In the genomic region with DNA sequence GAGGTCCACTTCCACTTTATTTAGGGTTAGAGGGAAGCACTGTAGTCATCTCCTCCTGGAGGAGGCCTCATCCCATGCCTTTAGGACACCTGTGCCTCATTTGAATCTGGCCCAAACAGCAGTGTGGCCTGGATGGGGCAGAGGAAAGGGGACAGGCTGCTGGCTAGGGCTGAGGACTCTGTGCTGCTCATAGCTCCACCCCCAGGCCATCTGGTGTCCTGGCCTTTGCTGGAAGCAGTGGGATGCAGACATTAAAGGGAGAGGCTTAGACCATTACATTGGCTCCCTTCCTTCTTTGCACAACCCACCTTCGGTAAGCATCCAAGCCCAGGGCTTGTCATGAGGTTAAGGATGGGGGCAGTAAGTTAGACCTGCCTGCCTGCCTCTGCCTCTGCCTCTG, we compare ENCODE assay signal across 24 mouse cellular contexts. TPM values are rescaled to one million over a fixed set of nuclear protein-coding genes. Genes with fewer than 3 reads are reported as not detected.
DNase-seq lines count a peak whose midpoint lies in the region; ATAC-seq and TF ChIP-seq lines count a peak whose summit lies in the region.
"Had no signal": no experiment of that assay in that cellular context is flagged by ENCODE, and none has a peak within 500 bp of the region (broad histone marks: within the 10 kb centered on the region; RNA-seq: fewer than 3 reads in every experiment).

No protein-coding gene starts in this region.

- 0 out of 2 replicates have a peak overlapping the region, but pooled peaks have one; percentile 27 for H3K9ac ChIP-seq in hindbrain, embryonic 12.5 days
- no peak overlapping the region for H3K9ac ChIP-seq in hindbrain, embryonic 14.5 days
- no peak overlapping the region for H3K9ac ChIP-seq in midbrain, postnatal 0 days (replicated peaks; ENCODE audit: low read length, poor library complexity, severe bottlenecking)
- no peak overlapping the region for H3K9ac ChIP-seq in midbrain, embryonic 15.5 days
- no peak overlapping the region for H3K9ac ChIP-seq in stomach, postnatal 0 days (ENCODE audit: low read length)
- H3K9ac ChIP-seq: limb, embryonic 13.5 days; liver, embryonic 13.5 days; lung, embryonic 15.5 days; neural tube, embryonic 13.5 days had no signal

- no peaks in the 10 kb centered on the region for H3K9me3 ChIP-seq in hindbrain, embryonic 12.5 days (replicated peaks)
- H3K9me3 ChIP-seq in hindbrain, embryonic 14.5 days (ENCODE audit: control insufficient read depth, low read length) = no peaks in the 10 kb centered on the region
- no peaks in the 10 kb centered on the region for H3K9me3 ChIP-seq in midbrain, postnatal 0 days (ENCODE audit: low read length)
- H3K9me3 ChIP-seq in midbrain, embryonic 15.5 days = no peaks in the 10 kb centered on the region
- no peaks in the 10 kb centered on the region for H3K9me3 ChIP-seq in stomach, postnatal 0 days (ENCODE audit: control insufficient read depth, low read length)
- H3K9me3 ChIP-seq: limb, embryonic 13.5 days; liver, embryonic 13.5 days; lung, embryonic 15.5 days; neural tube, embryonic 13.5 days had no signal

- ATAC-seq in hindbrain, embryonic 12.5 days (ENCODE audit: low FRiP score) = no peak
- no peak for ATAC-seq in hindbrain, embryonic 14.5 days (ENCODE audit: low FRiP score)
- ATAC-seq in midbrain, postnatal 0 days (ENCODE audit: low FRiP score) = no peak
- no peak for ATAC-seq in midbrain, embryonic 15.5 days (replicated peaks)
- ATAC-seq in stomach, postnatal 0 days (ENCODE audit: low FRiP score, low TSS enrichment) = peak; percentile 36
- no peak for ATAC-seq in erythroid progenitor cell, adult 5-6 weeks (replicated peaks; ENCODE audit: low FRiP score, poor library complexity, severe bottlenecking)
- no peak for ATAC-seq in erythroblast, adult 5-6 weeks (replicated peaks; ENCODE audit: low FRiP score, poor library complexity, severe bottlenecking)
- ATAC-seq: forebrain, embryonic 14.5 days had no signal

- H3K27ac ChIP-seq in hindbrain, embryonic 12.5 days = no peak overlapping the region
- no peak overlapping the region for H3K27ac ChIP-seq in hindbrain, embryonic 14.5 days
- no peak overlapping the region for H3K27ac ChIP-seq in midbrain, postnatal 0 days (ENCODE audit: low read depth, low read length)
- H3K27ac ChIP-seq in midbrain, embryonic 15.5 days = no peak overlapping the region
- no peak overlapping the region for H3K27ac ChIP-seq in stomach, postnatal 0 days (replicated peaks)
- H3K27ac ChIP-seq: heart, adult 2 months; limb, embryonic 13.5 days; liver, embryonic 13.5 days; lung, embryonic 15.5 days; macrophage; neural tube, embryonic 13.5 days had no signal

- no peak for TF ChIP-seq EP300 in stomach, postnatal 0 days (optimal IDR thresholded peaks at IDR 0.05)

- DNase-seq in hindbrain, embryonic 14.5 days (ENCODE audit: low spot score) = no peak
- DNase-seq in midbrain, postnatal 0 days (ENCODE audit: low spot score) = peak; percentile 25
- DNase-seq in cerebellum, adult 9-10 months = peak; percentile 94
- DNase-seq in stomach, postnatal 0 days (ENCODE audit: low spot score) = no peak
- DNase-seq: gastrocnemius, postnatal 14 days; heart, adult 2 months; heart, postnatal 36 days; kidney, adult 8-10 months; kidney, postnatal 14 days; layer of hippocampus, adult 9-11 months; liver, embryonic 13.5 days; right cerebral cortex, postnatal 25 days; thymus, adult 18-20 months had no signal

- H3K36me3 ChIP-seq in hindbrain, embryonic 12.5 days = peaks cover 19% of the 10 kb centered on the region
- peaks cover 27% of the 10 kb centered on the region for H3K36me3 ChIP-seq in hindbrain, embryonic 14.5 days (replicated peaks; ENCODE audit: control insufficient read depth, insufficient read depth)
- peaks cover 11% of the 10 kb centered on the region; the same call in 1 of the 2 replicates for H3K36me3 ChIP-seq in midbrain, postnatal 0 days (ENCODE audit: insufficient read depth, low read length)
- peaks cover 7% of the 10 kb centered on the region; the same call in 1 of the 2 replicates for H3K36me3 ChIP-seq in midbrain, embryonic 15.5 days (replicated peaks)
- H3K36me3 ChIP-seq in stomach, postnatal 0 days (ENCODE audit: control insufficient read depth, insufficient read depth, low read length) = no peaks in the 10 kb centered on the region
- H3K36me3 ChIP-seq: limb, embryonic 13.5 days; liver, embryonic 13.5 days; lung, embryonic 15.5 days had no signal

- H3K27me3 ChIP-seq in hindbrain, embryonic 12.5 days = no peaks in the 10 kb centered on the region
- H3K27me3 ChIP-seq in hindbrain, embryonic 14.5 days (ENCODE audit: control insufficient read depth, insufficient read depth, low read length) = no peaks in the 10 kb centered on the region
- no peaks in the 10 kb centered on the region for H3K27me3 ChIP-seq in midbrain, postnatal 0 days (ENCODE audit: insufficient read depth, low read length)
- H3K27me3 ChIP-seq in midbrain, embryonic 15.5 days (replicated peaks) = no peaks in the 10 kb centered on the region
- no peaks in the 10 kb centered on the region for H3K27me3 ChIP-seq in stomach, postnatal 0 days (ENCODE audit: control insufficient read depth, insufficient read depth, low read length)
- H3K27me3 ChIP-seq: limb, embryonic 13.5 days; lung, embryonic 15.5 days; neural tube, embryonic 13.5 days had no signal

- H3K4me2 ChIP-seq in hindbrain, embryonic 12.5 days (replicated peaks) = no peak overlapping the region
- H3K4me2 ChIP-seq in hindbrain, embryonic 14.5 days (replicated peaks) = no peak overlapping the region
- no peak overlapping the region for H3K4me2 ChIP-seq in midbrain, postnatal 0 days (ENCODE audit: low read depth, low read length, poor library complexity, severe bottlenecking)
- no peak overlapping the region for H3K4me2 ChIP-seq in midbrain, embryonic 15.5 days
- H3K4me2 ChIP-seq in stomach, postnatal 0 days (replicated peaks; ENCODE audit: low read depth) = no peak overlapping the region
- H3K4me2 ChIP-seq: limb, embryonic 13.5 days; liver, embryonic 13.5 days; lung, embryonic 15.5 days; midbrain, embryonic 11.5 days; neural tube, embryonic 13.5 days had no signal

- no peak for TF ChIP-seq CTCF in midbrain, postnatal 0 days (IDR thresholded peaks at IDR 0.05)
- no peak for TF ChIP-seq CTCF in stomach, postnatal 0 days (IDR thresholded peaks at IDR 0.05; ENCODE audit: low read depth)

- WGBS in hindbrain, embryonic 12.5 days = 75% methylated on average over 1 of the region's 1 CpGs
- WGBS in hindbrain, embryonic 14.5 days = 33% methylated on average over 1 of the region's 1 CpGs
- 33% methylated on average over 1 of the region's 1 CpGs for WGBS in midbrain, postnatal 0 days
- WGBS in midbrain, embryonic 15.5 days = 79% methylated on average over 1 of the region's 1 CpGs
- 38% methylated on average over 1 of the region's 1 CpGs for WGBS in stomach, postnatal 0 days

- H3K4me3 ChIP-seq in hindbrain, embryonic 12.5 days = no peak overlapping the region
- H3K4me3 ChIP-seq in hindbrain, embryonic 14.5 days (replicated peaks; ENCODE audit: low read length) = no peak overlapping the region
- no peak overlapping the region for H3K4me3 ChIP-seq in midbrain, postnatal 0 days (ENCODE audit: low read depth, low read length)
- no peak overlapping the region for H3K4me3 ChIP-seq in midbrain, embryonic 15.5 days
- H3K4me3 ChIP-seq in stomach, postnatal 0 days (ENCODE audit: low read depth, low read length) = no peak overlapping the region
- H3K4me3 ChIP-seq: heart, adult 2 months; limb, embryonic 13.5 days; liver, embryonic 13.5 days; lung, embryonic 15.5 days; neural tube, embryonic 13.5 days had no signal

- no peaks in the 10 kb centered on the region for H3K4me1 ChIP-seq in hindbrain, embryonic 12.5 days
- H3K4me1 ChIP-seq in hindbrain, embryonic 14.5 days (replicated peaks; ENCODE audit: control insufficient read depth, insufficient read depth, low read length) = no peaks in the 10 kb centered on the region
- no peaks in the 10 kb centered on the region for H3K4me1 ChIP-seq in midbrain, postnatal 0 days (ENCODE audit: insufficient read depth, low read length)
- H3K4me1 ChIP-seq in midbrain, embryonic 15.5 days = no peaks in the 10 kb centered on the region
- H3K4me1 ChIP-seq in stomach, postnatal 0 days (replicated peaks; ENCODE audit: control insufficient read depth, insufficient read depth) = no peaks in the 10 kb centered on the region; the same call in 1 of the 2 replicates
- H3K4me1 ChIP-seq: liver, embryonic 13.5 days; neural tube, embryonic 13.5 days had no signal

RNA-seq across cellular contexts. Expression of a gene that starts 39.1 kb away (rescaled TPM):
- 54.3 and 58.6 TPM in 2 replicates for polyA plus RNA-seq in hindbrain, embryonic 12.5 days (2016; fragmentation: Nextera tagmentation; extraction: Ambion mirVana)
- polyA plus RNA-seq in hindbrain, embryonic 14.5 days (2014; fragmentation: Nextera tagmentation; extraction: Ambion mirVana) = 44.8 and 48.7 TPM in 2 replicates
- 32.3 and 45.1 TPM in 2 replicates for total RNA-seq in midbrain, postnatal 0 days (2014; rRNA removed)
- 38.3 and 42.7 TPM in 2 replicates for polyA plus RNA-seq in midbrain, postnatal 0 days (2015; fragmentation: Nextera tagmentation; extraction: Ambion mirVana)
- polyA plus RNA-seq in midbrain, embryonic 15.5 days (2015; fragmentation: Nextera tagmentation; extraction: Ambion mirVana) = 54.7 and 61.3 TPM in 2 replicates
- 35.4 and 38.4 TPM in 2 replicates for polyA plus RNA-seq in stomach, postnatal 0 days (2015; fragmentation: Nextera tagmentation; extraction: Ambion mirVana)
- 265 and 389 TPM in 2 replicates for total RNA-seq in erythroid progenitor cell, adult 5-6 weeks (2015; ENCODE audit: low replicate concordance)
- 454 and 497 TPM in 2 replicates for total RNA-seq in erythroid progenitor cell, adult 5-6 weeks (2017; ENCODE audit: low replicate concordance)
- 123 and 182 TPM in 2 replicates for total RNA-seq in erythroblast, adult 5-6 weeks (2015; ENCODE audit: low replicate concordance)
- total RNA-seq in erythroblast, adult 5-6 weeks (2017; ENCODE audit: low replicate concordance) = 219 and 268 TPM in 2 replicates

RNA-seq across cellular contexts. Expression of a gene that starts 50.3 kb away (rescaled TPM):
- 39.5 and 40.7 TPM in 2 replicates for polyA plus RNA-seq in hindbrain, embryonic 12.5 days (2016; fragmentation: Nextera tagmentation; extraction: Ambion mirVana)
- polyA plus RNA-seq in hindbrain, embryonic 14.5 days (2014; fragmentation: Nextera tagmentation; extraction: Ambion mirVana) = 49.9 and 50.9 TPM in 2 replicates
- total RNA-seq in midbrain, postnatal 0 days (2014; rRNA removed) = 46.3 and 60.6 TPM in 2 replicates
- polyA plus RNA-seq in midbrain, postnatal 0 days (2015; fragmentation: Nextera tagmentation; extraction: Ambion mirVana) = 44.1 and 49.1 TPM in 2 replicates
- 54.7 and 55.0 TPM in 2 replicates for polyA plus RNA-seq in midbrain, embryonic 15.5 days (2015; fragmentation: Nextera tagmentation; extraction: Ambion mirVana)
- 13.8 and 15.7 TPM in 2 replicates for polyA plus RNA-seq in stomach, postnatal 0 days (2015; fragmentation: Nextera tagmentation; extraction: Ambion mirVana)
- total RNA-seq in erythroid progenitor cell, adult 5-6 weeks (2015; ENCODE audit: low replicate concordance) = 1,337 and 1,464 TPM in 2 replicates
- total RNA-seq in erythroid progenitor cell, adult 5-6 weeks (2017; ENCODE audit: low replicate concordance) = 890 and 970 TPM in 2 replicates
- 734 and 842 TPM in 2 replicates for total RNA-seq in erythroblast, adult 5-6 weeks (2015; ENCODE audit: low replicate concordance)
- total RNA-seq in erythroblast, adult 5-6 weeks (2017; ENCODE audit: low replicate concordance) = 498 and 626 TPM in 2 replicates

RNA-seq across cellular contexts. Expression of a gene that starts 53.2 kb away (rescaled TPM):
- 0.31 and 0.72 TPM in 2 replicates for polyA plus RNA-seq in hindbrain, embryonic 12.5 days (2016; fragmentation: Nextera tagmentation; extraction: Ambion mirVana)
- polyA plus RNA-seq in hindbrain, embryonic 14.5 days (2014; fragmentation: Nextera tagmentation; extraction: Ambion mirVana) = not detected in 2 replicates
- total RNA-seq in midbrain, postnatal 0 days (2014; rRNA removed) = 0.14 TPM in 1 of 2 replicates, not detected in the other
- polyA plus RNA-seq in midbrain, postnatal 0 days (2015; fragmentation: Nextera tagmentation; extraction: Ambion mirVana) = not detected in 2 replicates
- polyA plus RNA-seq in midbrain, embryonic 15.5 days (2015; fragmentation: Nextera tagmentation; extraction: Ambion mirVana) = not detected in 2 replicates
- polyA plus RNA-seq in stomach, postnatal 0 days (2015; fragmentation: Nextera tagmentation; extraction: Ambion mirVana) = 4.4 and 4.8 TPM in 2 replicates
- total RNA-seq in erythroid progenitor cell, adult 5-6 weeks (2015; ENCODE audit: low replicate concordance) = 22.0 and 63.3 TPM in 2 replicates
- 7.7 and 14.1 TPM in 2 replicates for total RNA-seq in erythroid progenitor cell, adult 5-6 weeks (2017; ENCODE audit: low replicate concordance)
- total RNA-seq in erythroblast, adult 5-6 weeks (2015; ENCODE audit: low replicate concordance) = 33.0 and 48.8 TPM in 2 replicates
- 6.6 and 13.4 TPM in 2 replicates for total RNA-seq in erythroblast, adult 5-6 weeks (2017; ENCODE audit: low replicate concordance)
- total RNA-seq: gastrocnemius, postnatal 14 days; heart, adult 2 months; heart, postnatal 36 days had no signal
- polyA plus RNA-seq: forebrain, embryonic 14.5 days; heart, embryonic 14.5 days had no signal

RNA-seq across cellular contexts. Expression of a gene that starts 56.7 kb away (rescaled TPM):
- polyA plus RNA-seq in hindbrain, embryonic 12.5 days (2016; fragmentation: Nextera tagmentation; extraction: Ambion mirVana) = 5.4 and 6.1 TPM in 2 replicates
- polyA plus RNA-seq in hindbrain, embryonic 14.5 days (2014; fragmentation: Nextera tagmentation; extraction: Ambion mirVana) = 15.4 and 15.7 TPM in 2 replicates
- 59.4 and 60.6 TPM in 2 replicates for total RNA-seq in midbrain, postnatal 0 days (2014; rRNA removed)
- polyA plus RNA-seq in midbrain, postnatal 0 days (2015; fragmentation: Nextera tagmentation; extraction: Ambion mirVana) = 6.1 and 7.7 TPM in 2 replicates
- polyA plus RNA-seq in midbrain, embryonic 15.5 days (2015; fragmentation: Nextera tagmentation; extraction: Ambion mirVana) = 11.1 TPM in 2 replicates
- 1.6 and 2.0 TPM in 2 replicates for polyA plus RNA-seq in stomach, postnatal 0 days (2015; fragmentation: Nextera tagmentation; extraction: Ambion mirVana)
- total RNA-seq in erythroid progenitor cell, adult 5-6 weeks (2015; ENCODE audit: low replicate concordance) = under 0.01 and 0.42 TPM in 2 replicates
- 1.5 TPM in 1 of 2 replicates, not detected in the other for total RNA-seq in erythroid progenitor cell, adult 5-6 weeks (2017; ENCODE audit: low replicate concordance)
- 0.38 and 1.0 TPM in 2 replicates for total RNA-seq in erythroblast, adult 5-6 weeks (2015; ENCODE audit: low replicate concordance)
- 1.3 and 2.0 TPM in 2 replicates for total RNA-seq in erythroblast, adult 5-6 weeks (2017; ENCODE audit: low replicate concordance)

Comparison
In these comparisons a context has a peak if more than half of its experiments do, and no peak if none do; other contexts are left out.
1. DNase-seq: peak in midbrain, postnatal 0 days (single experiment) and cerebellum, adult 9-10 months (single experiment); none in hindbrain, embryonic 14.5 days (single experiment) and stomach, postnatal 0 days (single experiment).